Mouse (Mus musculus) brain, adult 2 months (tissue): ENCODE results near the gene Pnkd.
"Not testable (repeated sequence)": the region's sequence is repeated elsewhere in the genome, so short reads cannot be mapped to it uniquely, and the experiment has no call there.

ENCODE experiments used
- DNase-seq: peaks from one replicate; pipeline ENCODE4 v3.0.0; 2011; ENCODE audit warnings: low read depth, low spot score

Gene Pnkd

GRCm38 (mm10) chr1:74387386-74387988, 102.8 kb downstream of the Pnkd start:
- DNase-seq, result no peak

DNA sequence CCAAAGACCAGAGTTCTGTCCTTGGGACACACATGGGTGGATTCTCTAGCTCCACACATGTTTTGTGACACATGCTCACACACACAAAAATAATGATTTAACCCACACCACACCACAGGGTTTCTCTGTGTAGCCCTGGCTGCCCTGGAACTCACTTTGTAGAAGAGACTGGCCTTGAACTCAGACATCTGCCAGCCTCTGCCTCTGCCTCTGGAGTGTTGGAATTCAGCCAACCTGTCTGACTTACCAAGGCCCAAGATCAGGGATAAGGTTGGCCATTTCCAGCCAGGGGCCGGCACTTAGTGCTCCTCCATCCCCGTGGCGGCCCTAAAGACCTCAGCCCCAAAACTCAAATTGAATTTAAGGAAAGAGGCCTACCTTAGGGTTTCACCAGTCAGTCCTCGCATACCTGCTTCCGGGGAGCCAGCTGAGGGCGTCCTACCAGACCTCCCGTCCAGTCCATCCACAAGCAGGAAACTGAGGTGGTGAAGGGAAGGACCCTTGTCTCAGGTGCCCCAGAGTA, 103.7 kb downstream of the Pnkd start:
- no peak for DNase-seq

GRCm38 (mm10) chr1:74389831-74390286, 105.1 kb downstream of the Pnkd start:
- no peak for DNase-seq

- DNase-seq, result peak; percentile 65
Measured at GRCm38 (mm10) chr1:74390287-74390906, 105.7 kb downstream of the Pnkd start.

DNA sequence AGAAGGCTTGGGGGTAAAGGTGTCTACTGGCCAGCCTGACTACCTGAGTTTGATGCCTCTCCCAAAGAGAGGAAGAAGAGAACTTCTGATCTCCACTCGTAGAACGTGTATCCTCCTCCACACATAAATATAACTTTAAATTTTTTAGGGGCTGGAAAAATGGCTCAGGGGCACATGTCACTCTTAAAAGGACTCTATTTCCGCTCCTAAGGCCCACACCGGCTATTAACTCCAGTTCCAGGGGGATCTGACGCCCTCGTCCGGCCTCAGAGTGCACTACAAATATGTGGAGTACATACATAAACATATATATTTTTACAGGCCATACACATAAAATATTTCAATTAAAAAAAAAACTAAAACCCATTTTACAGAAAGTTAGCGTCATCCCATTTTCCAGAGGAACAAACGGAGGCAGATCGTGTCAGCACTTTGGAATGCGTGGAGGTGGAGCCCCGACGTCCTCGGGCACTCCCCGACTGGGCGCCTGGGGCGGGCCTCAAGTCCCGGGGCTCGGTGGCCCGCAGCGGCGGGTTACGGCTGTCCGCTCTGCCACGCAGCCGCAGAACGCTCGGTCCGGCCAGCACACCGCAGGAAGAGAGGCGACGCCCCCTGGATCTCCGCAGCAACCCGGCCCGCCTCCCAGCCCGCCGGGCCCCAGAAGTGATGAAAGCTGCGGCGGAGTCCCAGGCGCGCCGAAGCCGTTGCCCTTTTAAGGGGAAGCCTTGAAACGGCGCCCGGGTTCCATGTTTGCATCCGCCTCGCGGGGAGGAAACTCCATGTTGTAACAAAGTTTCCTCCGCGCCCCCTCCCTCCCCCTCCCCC, 106.4 kb downstream of the Pnkd start, which contains the start of gene Ctdsp1:
Gene Ctdsp1 (plus strand): TSS at position 586 of the 825 bp plus-strand sequence.
- DNase-seq, result peak; percentile 97

- peak; percentile 42 for DNase-seq
Measured at GRCm38 (mm10) chr1:74391844-74392441, 107.2 kb downstream of the Pnkd start.

- DNase-seq, result no peak
Measured at GRCm38 (mm10) chr1:74392446-74392994, 107.8 kb downstream of the Pnkd start.

GRCm38 (mm10) chr1:74393010-74393409, 108.3 kb downstream of the Pnkd start:
- DNase-seq, result no peak

DNA sequence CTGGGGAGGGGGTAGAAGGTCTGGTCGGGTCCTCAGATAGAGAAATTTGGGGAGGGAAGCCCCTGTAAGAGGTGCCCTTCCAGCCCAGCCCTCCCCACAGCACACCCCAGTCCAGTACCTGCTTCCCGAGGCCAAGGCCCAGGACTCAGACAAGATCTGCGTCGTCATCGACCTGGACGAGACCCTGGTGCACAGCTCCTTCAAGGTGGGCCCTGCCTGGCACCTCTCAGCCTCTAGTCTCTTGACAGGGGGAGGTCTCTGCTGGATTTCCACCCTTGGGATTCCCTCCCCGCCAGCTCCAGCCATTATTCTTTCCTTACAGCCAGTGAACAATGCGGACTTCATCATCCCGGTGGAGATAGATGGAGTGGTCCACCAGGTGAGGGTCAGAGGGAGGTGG, 109.0 kb downstream of the Pnkd start:
- no peak for DNase-seq

DNA sequence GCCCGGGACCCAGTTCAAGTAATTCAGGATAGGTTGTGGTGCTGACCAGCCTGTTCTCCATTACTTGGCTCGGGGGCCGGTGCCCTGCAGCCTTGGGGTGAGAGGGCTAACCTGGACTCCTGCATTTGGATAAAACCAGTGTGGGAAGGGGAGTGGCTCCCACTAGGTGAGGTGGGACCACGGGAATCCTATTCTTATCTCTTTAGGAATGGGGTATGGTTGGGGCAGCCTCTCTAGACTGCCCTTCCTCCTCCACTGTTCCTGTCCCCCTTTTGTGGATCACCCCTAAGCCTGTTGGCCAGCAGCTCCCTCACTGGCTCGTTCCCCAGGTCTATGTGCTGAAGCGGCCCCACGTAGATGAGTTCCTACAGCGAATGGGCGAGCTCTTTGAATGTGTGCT, 109.6 kb downstream of the Pnkd start:
- no peak for DNase-seq

DNA sequence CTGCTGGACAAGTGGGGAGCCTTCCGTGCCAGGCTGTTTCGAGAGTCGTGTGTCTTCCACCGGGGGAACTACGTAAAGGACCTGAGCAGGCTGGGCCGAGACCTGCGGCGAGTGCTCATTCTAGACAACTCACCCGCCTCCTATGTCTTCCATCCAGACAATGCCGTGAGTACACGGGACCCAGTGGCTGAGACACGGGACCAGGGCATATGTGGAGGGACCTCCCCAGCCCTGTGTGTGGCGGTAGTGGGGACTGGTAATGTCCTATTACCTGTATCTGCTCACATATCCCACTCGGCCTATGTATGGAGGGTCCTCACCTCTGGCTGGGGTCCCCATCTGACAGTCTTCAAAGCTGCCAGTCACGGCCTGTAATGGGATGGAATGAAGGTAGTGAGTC, 110.1 kb downstream of the Pnkd start:
- DNase-seq, result no peak

- no peak for DNase-seq
Measured at GRCm38 (mm10) chr1:74395290-74395689, 110.6 kb downstream of the Pnkd start.

GRCm38 (mm10) chr1:74396456-74397222, 111.9 kb downstream of the Pnkd start:
- not testable (repeated sequence) for DNase-seq

DNA sequence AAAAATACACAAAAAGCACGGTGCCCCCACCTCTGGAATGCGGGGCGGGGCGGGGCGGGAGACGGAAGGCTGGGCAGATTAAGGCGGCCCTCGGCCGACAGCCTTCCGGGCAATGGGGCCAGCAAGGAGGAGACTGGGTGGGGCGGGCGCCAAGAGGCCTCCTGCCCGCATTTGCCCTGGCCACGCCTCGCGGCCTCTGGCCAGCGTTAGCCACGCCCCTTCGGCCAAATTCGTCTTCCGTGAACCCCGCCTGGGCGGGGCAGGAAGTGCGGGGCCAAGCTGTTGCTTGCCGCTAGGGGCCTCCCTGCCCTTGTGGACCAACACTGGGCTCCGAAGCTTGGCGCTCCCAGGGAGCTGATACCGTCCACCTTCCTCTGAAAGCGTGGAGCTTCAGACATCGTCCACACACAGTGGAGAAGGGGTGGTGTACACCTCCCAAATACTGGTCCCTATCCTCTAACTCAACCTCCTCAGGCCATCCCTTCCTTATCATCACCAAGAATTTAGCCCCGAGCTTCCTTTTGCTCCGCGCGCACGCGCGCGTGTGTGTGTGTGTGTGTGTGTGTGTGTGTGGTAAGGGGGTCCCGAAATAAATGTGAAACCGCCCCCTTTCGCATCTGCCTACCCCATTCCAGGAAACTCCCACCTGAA, 112.7 kb downstream of the Pnkd start:
- DNase-seq, result peak; percentile 97

GRCm38 (mm10) chr1:74397919-74398451, 113.3 kb downstream of the Pnkd start:
- DNase-seq, result peak; percentile 81

GRCm38 (mm10) chr1:74400531-74400930, 115.8 kb downstream of the Pnkd start:
- no peak for DNase-seq

DNA sequence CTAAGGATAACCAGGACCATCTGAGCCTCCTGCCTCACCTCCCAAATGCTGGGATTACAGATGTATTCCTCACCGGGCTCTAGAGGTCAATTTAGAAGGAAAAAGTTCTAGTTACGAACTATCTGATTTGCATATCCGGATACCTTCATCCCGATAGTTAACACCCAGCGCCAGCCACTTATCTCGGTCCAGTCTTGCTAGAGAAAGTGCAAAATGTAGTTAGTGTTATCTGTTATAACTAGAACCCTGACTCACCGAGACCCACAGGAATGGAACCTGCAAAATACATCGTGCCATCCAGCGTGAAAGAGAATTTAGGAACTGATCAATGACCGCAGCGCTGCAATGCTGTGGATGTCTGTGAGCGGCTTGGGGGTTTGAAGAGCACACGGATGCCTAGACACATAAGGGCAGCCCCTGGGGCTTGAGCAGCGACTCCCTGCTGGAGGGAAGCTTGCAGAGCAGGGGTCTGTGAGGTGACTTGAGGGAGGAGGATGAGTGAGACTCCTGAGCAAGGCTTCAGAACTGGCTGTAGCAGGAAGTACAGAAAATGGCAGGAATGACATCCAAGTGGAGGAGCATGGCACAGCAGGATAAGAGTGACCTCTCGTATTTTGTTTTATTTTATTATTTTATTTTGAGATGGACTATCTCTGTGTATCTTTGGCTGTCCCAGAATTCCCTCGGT, 116.4 kb downstream of the Pnkd start:
- no peak for DNase-seq
